Mouse (Mus musculus) CH12.LX (cell line): ENCODE results near the gene Gm5447. TPM values are rescaled to one million over a fixed set of nuclear protein-coding genes. Genes with fewer than 3 reads are reported as not detected.

Experiments used
- DNase-seq: peaks from one replicate; pipeline ENCODE4 v3.0.0-alpha.2; 2013; ENCODE audit errors: extremely low read depth
- H3K27ac ChIP-seq: 2 replicates; pipeline ENCODE4 v1.5.1; 2012; ENCODE audit warnings: low read depth, mild to moderate bottlenecking, control low read depth, moderate library complexity; ENCODE audit not compliant: insufficient read depth
- H3K27me3 ChIP-seq: replicated peaks from 2 replicates; pipeline ENCODE3; 2012; ENCODE audit warnings: inconsistent platforms
- H3K36me3 ChIP-seq, 2 experiments: replicated peaks in 1 of 2; 2 replicates each; pipeline versions ENCODE3 to v1.6.1; 2012; ENCODE audit warnings: inconsistent platforms in 1 of 2, low read length in 1 of 2, mild to moderate bottlenecking in 1 of 2, mixed read lengths in 1 of 2, moderate library complexity in 1 of 2; ENCODE audit not compliant: control insufficient read depth in 1 of 2, insufficient read depth in 1 of 2
- H3K4me1 ChIP-seq, 2 experiments: 2 replicates each; pipeline ENCODE4 v1.6.1; 2012; ENCODE audit warnings: inconsistent platforms in 1 of 2, moderate library complexity in 1 of 2; ENCODE audit not compliant: insufficient read depth in 2 of 2, control insufficient read depth in 1 of 2
- H3K4me2 ChIP-seq: 2 replicates; pipeline ENCODE4 v1.6.1; 2012; ENCODE audit warnings: low read depth, mild to moderate bottlenecking, control low read depth; ENCODE audit not compliant: poor library complexity, insufficient read depth, severe bottlenecking
- H3K4me3 ChIP-seq, 3 experiments: fragments of 150-350 bp in 1 of 3; sonication (generic) in 1 of 3; replicated peaks in 1 of 3; 2 replicates each; pipeline versions ENCODE3 to v1.5.1; 2011 to 2012; ENCODE audit warnings: low read depth in 2 of 3, low read length in 2 of 3, mild to moderate bottlenecking in 2 of 3, moderate library complexity in 2 of 3, control low read depth in 1 of 3, improper control_type of control experiment in 1 of 3, inconsistent platforms in 1 of 3, mixed read lengths in 1 of 3; ENCODE audit not compliant: poor library complexity in 1 of 3
- H3K79me2 ChIP-seq: replicated peaks from 2 replicates; pipeline ENCODE4 v1.6.1; 2012; ENCODE audit warnings: mild to moderate bottlenecking, moderate library complexity; ENCODE audit not compliant: control insufficient read depth, poor library complexity, insufficient read depth, severe bottlenecking; ENCODE audit errors: extremely low read depth
- H3K9ac ChIP-seq: 2 replicates; pipeline ENCODE4 v1.6.1; 2012; ENCODE audit warnings: low read depth, mild to moderate bottlenecking, control low read depth, moderate library complexity; ENCODE audit not compliant: insufficient read depth
- H3K9me3 ChIP-seq: replicated peaks from 2 replicates; pipeline ENCODE3; 2012; ENCODE audit warnings: low read length, inconsistent platforms, mixed read lengths
- BHLHE40 ChIP-seq: IDR thresholded peaks from 2 replicates; pipeline ENCODE4 v1.6.1; 2011; ENCODE audit warnings: mild to moderate bottlenecking, low read depth, low read length, improper control_type of control experiment
- CHD2 ChIP-seq: IDR thresholded peaks from 2 replicates; pipeline ENCODE4 v1.6.1; 2011; ENCODE audit warnings: low read length, improper control_type of control experiment
- ELF1 ChIP-seq: IDR thresholded peaks from 2 replicates; pipeline ENCODE4 v1.6.1; 2014; ENCODE audit warnings: low read depth, mild to moderate bottlenecking, inconsistent platforms, low read length, improper control_type of control experiment
- JUND ChIP-seq: conservative IDR thresholded peaks from 2 replicates; pipeline ENCODE4 v1.6.1; 2011; ENCODE audit warnings: low read depth, low read length, improper control_type of control experiment
- MAFK ChIP-seq: IDR thresholded peaks from 2 replicates; pipeline ENCODE4 v1.6.1; 2011; ENCODE audit warnings: low read length, improper control_type of control experiment; ENCODE audit not compliant: insufficient replicate concordance
- MAX ChIP-seq: IDR thresholded peaks from 2 replicates; pipeline ENCODE4 v1.6.1; 2011; ENCODE audit warnings: low read length, improper control_type of control experiment
- MEF2A ChIP-seq: IDR thresholded peaks from 2 replicates; pipeline ENCODE4 v1.6.1; 2014; ENCODE audit warnings: low read depth, mild to moderate bottlenecking, inconsistent platforms, low read length, improper control_type of control experiment, borderline replicate concordance
- MXI1 ChIP-seq: IDR thresholded peaks from 2 replicates; pipeline ENCODE4 v1.6.1; 2011; ENCODE audit warnings: mild to moderate bottlenecking, low read depth, low read length, improper control_type of control experiment
- MYC ChIP-seq: IDR thresholded peaks from 2 replicates; pipeline ENCODE4 v1.6.1; 2011; ENCODE audit warnings: low read depth, mild to moderate bottlenecking, improper control_type of control experiment, low read length
- PAX5 ChIP-seq: IDR thresholded peaks from 2 replicates; pipeline ENCODE4 v1.6.1; 2012; ENCODE audit warnings: low read length, inconsistent platforms, mixed read lengths
- POLR2AphosphoS2 ChIP-seq: IDR thresholded peaks from 2 replicates; pipeline ENCODE4 v1.6.1; 2011; ENCODE audit warnings: low read depth, low read length, improper control_type of control experiment
- SMC3 ChIP-seq: IDR thresholded peaks from 2 replicates; pipeline ENCODE4 v1.6.1; 2011; ENCODE audit warnings: low read depth, low read length, improper control_type of control experiment
- TBP ChIP-seq: conservative IDR thresholded peaks from 2 replicates; pipeline ENCODE4 v1.6.1; 2011; ENCODE audit warnings: low read depth, low read length, improper control_type of control experiment
- USF2 ChIP-seq: conservative IDR thresholded peaks from 2 replicates; pipeline ENCODE4 v1.6.1; 2011; ENCODE audit warnings: low read depth, low read length, improper control_type of control experiment
- ZC3H11A ChIP-seq: IDR thresholded peaks from 2 replicates; pipeline ENCODE4 v1.6.1; 2012; ENCODE audit warnings: low read depth, mild to moderate bottlenecking, inconsistent platforms, low read length, improper control_type of control experiment
- ZKSCAN1 ChIP-seq: IDR thresholded peaks from 2 replicates; pipeline ENCODE4 v1.6.1; 2012; ENCODE audit warnings: low read depth, inconsistent platforms, low read length, improper control_type of control experiment, borderline replicate concordance
- dilution Hi-C: fragments of 300-500 bp; cut with MboI; formaldehyde crosslinking; loops from 2 replicates; pipeline ENCODE4 v1.14.3; 2020; ENCODE audit warnings: low sequenced_read_pairs; ENCODE audit not compliant: extremely low pct_unique_long_range_greater_than_20kb, extremely low pct_ligation_motif_present
- in situ Hi-C: fragments of 300-500 bp; cut with MboI; formaldehyde crosslinking; loops from 3 replicates; pipeline ENCODE4 v1.14.3; 2019; ENCODE audit warnings: low sequenced_read_pairs, low pct_ligation_motif_present, low pct_unique_long_range_greater_than_20kb, mixed read lengths
- polyA plus RNA-seq: library from polyadenylated mRNA; unstranded; fragments of >175 nt; gene quantifications from 2 replicates; pipeline ENCODE4 v1.2.1, GENCODE M21; 2012; ENCODE audit warnings: low read depth; ENCODE audit not compliant: insufficient read length
- total RNA-seq, 2 experiments: library from RNA; depleted of rRNA; stranded (reverse); fragments of 300-350 nt in 1 of 2; fragments of >200 nt in 1 of 2; gene quantifications; 2 replicates each; pipeline ENCODE4 v1.2.3; 2012 to 2014

Gene Gm5447
- total and polyA plus RNA-seq, 3 experiments, result not detected

DNA sequence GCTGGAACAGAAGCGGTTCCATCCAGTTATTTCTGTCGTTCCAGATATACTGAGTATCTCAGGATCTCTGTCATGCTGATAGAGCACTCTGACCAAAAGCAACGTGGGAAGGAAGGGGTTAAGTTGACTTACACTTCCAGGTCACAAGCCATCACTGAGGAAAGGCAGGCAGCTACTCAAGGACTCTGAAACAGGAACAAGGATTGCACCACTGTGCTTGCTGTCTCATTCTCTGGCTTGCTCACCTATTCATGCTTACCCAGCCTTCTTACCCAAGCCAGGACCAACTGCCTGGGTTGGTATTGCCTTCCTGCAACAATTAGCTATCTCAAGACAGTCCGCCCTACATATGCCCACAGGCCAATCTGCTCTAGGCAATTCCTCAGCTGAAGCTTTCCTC, 31.0 kb downstream of the Gm5447 start:
- dilution Hi-C loops, result no loop called here
- no peaks in the 10 kb centered on the region for H3K36me3 ChIP-seq
- peaks cover under 1 to 3% of the 10 kb centered on the region in 2 experiments; a peak in 2 of 4 replicates for H3K4me1 ChIP-seq
- no peaks in the 10 kb centered on the region for H3K27me3 ChIP-seq
- no peak overlapping the region for H3K9ac ChIP-seq
- H3K79me2 ChIP-seq, result no peaks in the 10 kb centered on the region
- in situ Hi-C loops, result no loop called here
- TF ChIP-seq MEF2A, result no peak
- no peak for TF ChIP-seq SMC3
- TF ChIP-seq MAFK, result no peak
- no peak for TF ChIP-seq CHD2
- TF ChIP-seq POLR2AphosphoS2, result no peak
- no peak for TF ChIP-seq ELF1
- TF ChIP-seq PAX5, result no peak
- no peak for TF ChIP-seq ZC3H11A
- TF ChIP-seq ZKSCAN1, result no peak
- TF ChIP-seq, all 38 proteins: peak for 0
- no peak for DNase-seq
- Histone ChIP-seq H3K27ac (no peak overlapping the region), H3K4me2 (no peak overlapping the region), H3K9me3 (no peaks in the 10 kb centered on the region), H3K4me3 (no peak overlapping the region)

DNA sequence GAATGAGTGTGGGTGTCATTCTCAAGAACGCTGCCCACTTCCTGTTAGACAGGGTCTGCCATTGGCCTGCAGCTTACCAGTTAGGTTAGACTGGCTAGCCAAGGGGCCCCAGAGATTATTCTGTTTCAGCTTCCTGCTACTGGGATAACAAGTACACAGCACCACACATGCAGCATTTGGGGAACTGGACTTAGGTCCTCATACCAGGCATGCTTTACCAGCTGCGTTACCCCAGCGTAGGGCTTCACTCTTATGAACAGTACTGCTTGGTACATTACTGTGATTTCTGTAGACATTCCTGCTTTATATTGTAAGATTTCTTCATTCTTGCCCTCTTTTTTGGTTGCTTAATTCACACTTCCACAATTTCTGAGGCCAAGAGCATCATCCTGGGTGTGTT, 43.5 kb downstream of the Gm5447 start:
- H3K9ac ChIP-seq, result no peak overlapping the region
- no peaks in the 10 kb centered on the region for H3K9me3 ChIP-seq
- peaks cover 0 to 15% of the 10 kb centered on the region in 2 experiments; a peak in 2 of 4 replicates for H3K4me1 ChIP-seq
- in situ Hi-C loops (no loop called here), dilution Hi-C loops (no loop called here)
- no peaks in the 10 kb centered on the region for H3K79me2 ChIP-seq
- no peak for TF ChIP-seq USF2
- no peak for TF ChIP-seq JUND
- TF ChIP-seq MYC, result no peak
- DNase-seq, result no peak
- no peak overlapping the region for H3K4me2 ChIP-seq
- H3K27ac ChIP-seq, result no peak overlapping the region
- H3K27me3 ChIP-seq, result no peaks in the 10 kb centered on the region
- H3K4me3 ChIP-seq, result no peak overlapping the region
- no peaks in the 10 kb centered on the region for H3K36me3 ChIP-seq

DNA sequence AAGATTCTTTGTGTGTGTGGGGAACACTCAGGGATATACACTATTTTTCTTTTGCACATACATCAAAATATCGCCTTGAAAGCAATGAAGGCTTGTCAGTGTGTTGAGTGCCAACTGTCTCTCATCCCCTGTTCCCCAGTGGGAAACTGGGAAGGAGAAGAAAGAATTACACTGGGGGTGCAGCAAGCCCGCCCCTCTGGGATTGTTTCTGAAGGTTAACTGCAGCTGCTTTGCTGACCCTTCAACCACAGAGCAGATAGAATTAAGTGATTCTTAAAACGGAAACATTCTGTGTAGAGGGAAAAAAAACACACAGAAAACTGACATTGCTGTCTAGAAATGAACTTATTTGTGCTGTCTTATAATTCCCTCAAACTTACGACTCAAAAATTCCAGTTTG, 47.5 kb downstream of the Gm5447 start:
- in situ Hi-C loops (no loop called here), dilution Hi-C loops (no loop called here)
- Histone ChIP-seq H3K79me2 (no peaks in the 10 kb centered on the region), H3K4me3 (no peak overlapping the region), H3K27me3 (no peaks in the 10 kb centered on the region), H3K4me2 (no peak overlapping the region), H3K9me3 (no peaks in the 10 kb centered on the region), H3K27ac (no peak overlapping the region), H3K9ac (no peak overlapping the region), H3K4me1 (peaks cover 5 to 36% of the 10 kb centered on the region in 2 experiments; a peak in 3 of 4 replicates), H3K36me3 (no peaks in the 10 kb centered on the region)
- DNase-seq, result no peak
- TF ChIP-seq PAX5 (no peak), MXI1 (no peak), USF2 (no peak), BHLHE40 (no peak), MAX (no peak), TBP (no peak), POLR2AphosphoS2 (no peak)
